8 mouse cellular contexts compared by ENCODE assay signal in the genomic region with DNA sequence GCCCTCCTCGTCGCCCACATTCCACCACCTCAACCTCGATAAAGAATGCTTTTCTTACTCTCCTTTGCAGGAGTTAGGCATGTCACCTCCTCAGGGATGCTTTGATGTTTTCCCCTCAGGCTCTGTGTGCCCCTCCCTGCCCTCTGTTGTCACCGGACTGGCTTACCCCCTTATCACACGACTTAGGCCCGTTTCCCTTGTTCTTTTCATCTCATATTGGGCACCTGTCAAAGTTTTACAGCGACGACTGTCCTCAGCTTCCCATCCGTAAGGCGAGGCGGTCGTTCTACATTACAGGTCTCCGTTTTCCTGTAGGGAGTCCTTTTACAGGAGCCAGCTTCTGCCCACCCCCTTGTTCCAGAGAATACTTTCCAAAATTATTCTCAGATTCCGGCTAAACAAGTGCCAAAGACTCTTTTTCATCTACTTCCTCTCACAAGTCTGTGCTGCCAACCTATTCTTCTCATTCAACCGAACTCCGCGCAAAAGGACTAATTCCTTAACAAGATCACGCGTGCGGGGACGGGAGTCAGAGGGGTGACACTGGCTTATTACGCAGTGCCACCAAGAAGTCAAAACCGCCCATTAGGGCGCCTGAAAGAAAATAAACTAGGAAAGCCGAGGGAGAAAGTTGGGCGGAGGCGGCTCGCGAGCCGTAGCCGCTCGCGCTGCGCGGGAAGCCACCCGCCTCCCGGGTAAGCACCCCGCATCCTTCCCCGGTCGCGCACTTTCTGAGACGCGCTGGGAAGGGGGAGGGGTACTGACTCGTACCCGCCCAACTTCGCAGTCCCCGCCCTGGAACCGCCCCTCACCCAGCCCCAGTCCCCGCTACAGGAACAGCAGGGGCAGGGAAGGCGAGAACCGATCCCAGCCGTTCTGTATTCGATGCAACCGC. TPM values are rescaled to one million over a fixed set of nuclear protein-coding genes. Genes with fewer than 3 reads are reported as not detected.
DNase-seq lines count a peak whose midpoint lies in the region; ATAC-seq and TF ChIP-seq lines count a peak whose summit lies in the region.

No protein-coding gene starts in this region.

- H3K4me1 ChIP-seq in lung, postnatal 0 days (ENCODE audit: insufficient read depth, low read depth, low read length) = peaks cover 12% of the 10 kb centered on the region; the same call in 1 of the 2 replicates
- H3K4me1 ChIP-seq in forebrain, embryonic 15.5 days = peaks cover 27% of the 10 kb centered on the region
- peaks cover 23% of the 10 kb centered on the region for H3K4me1 ChIP-seq in limb, embryonic 12.5 days (replicated peaks)
- peaks cover 20% of the 10 kb centered on the region for H3K4me1 ChIP-seq in neural tube, embryonic 12.5 days

- peak overlapping the region; percentile 62 for H3K4me3 ChIP-seq in lung, postnatal 0 days (ENCODE audit: low read depth, low read length)
- H3K4me3 ChIP-seq in forebrain, embryonic 15.5 days = peak overlapping the region; percentile 71
- peak overlapping the region; percentile 65 for H3K4me3 ChIP-seq in limb, embryonic 12.5 days (replicated peaks)
- H3K4me3 ChIP-seq in neural tube, embryonic 12.5 days = peak overlapping the region; percentile 63

- 4% methylated on average over 45 of the region's 54 CpGs for WGBS in lung, postnatal 0 days
- under 1% methylated on average over 54 of the region's 54 CpGs for WGBS in forebrain, embryonic 15.5 days
- WGBS in limb, embryonic 12.5 days = under 1% methylated on average over 51 of the region's 54 CpGs
- under 1% methylated on average over 54 of the region's 54 CpGs for WGBS in neural tube, embryonic 12.5 days

- peak overlapping the region; percentile 79 for H3K4me2 ChIP-seq in lung, postnatal 0 days (replicated peaks; ENCODE audit: low read depth, low read length)
- peak overlapping the region; percentile 75 for H3K4me2 ChIP-seq in forebrain, embryonic 15.5 days (replicated peaks)
- peak overlapping the region; percentile 84 for H3K4me2 ChIP-seq in limb, embryonic 12.5 days
- peak overlapping the region; percentile 80 for H3K4me2 ChIP-seq in neural tube, embryonic 12.5 days (replicated peaks)

- peaks cover 17% of the 10 kb centered on the region; the same call in 1 of the 2 replicates for H3K27me3 ChIP-seq in lung, postnatal 0 days (replicated peaks; ENCODE audit: insufficient read depth, low read length)
- peaks cover 42% of the 10 kb centered on the region for H3K27me3 ChIP-seq in forebrain, embryonic 15.5 days
- H3K27me3 ChIP-seq in limb, embryonic 12.5 days = peaks cover 40% of the 10 kb centered on the region
- peaks cover 40% of the 10 kb centered on the region for H3K27me3 ChIP-seq in neural tube, embryonic 12.5 days (replicated peaks)

- ATAC-seq in lung, postnatal 0 days = peak; percentile 80
- ATAC-seq in forebrain, embryonic 15.5 days (replicated peaks) = peak; percentile 93
- ATAC-seq in limb, embryonic 12.5 days (ENCODE audit: insufficient number of reproducible peaks, insufficient read depth, low FRiP score, low TSS enrichment, low read depth) = peak; percentile 90
- ATAC-seq in neural tube, embryonic 12.5 days (ENCODE audit: low FRiP score, low read depth) = peak; percentile 92

- H3K9me3 ChIP-seq in lung, postnatal 0 days (ENCODE audit: low read length) = no peaks in the 10 kb centered on the region
- no peaks in the 10 kb centered on the region for H3K9me3 ChIP-seq in forebrain, embryonic 15.5 days
- no peaks in the 10 kb centered on the region for H3K9me3 ChIP-seq in limb, embryonic 12.5 days
- H3K9me3 ChIP-seq in neural tube, embryonic 12.5 days = no peaks in the 10 kb centered on the region

- peak overlapping the region; percentile 90 for H3K27ac ChIP-seq in lung, postnatal 0 days (ENCODE audit: low read length)
- peak overlapping the region; percentile 92 for H3K27ac ChIP-seq in forebrain, embryonic 15.5 days (replicated peaks)
- H3K27ac ChIP-seq in limb, embryonic 12.5 days = peak overlapping the region; percentile 92
- no peak overlapping the region for H3K27ac ChIP-seq in neural tube, embryonic 12.5 days

- no peaks in the 10 kb centered on the region for H3K36me3 ChIP-seq in lung, postnatal 0 days (ENCODE audit: insufficient read depth, low read length)
- H3K36me3 ChIP-seq in forebrain, embryonic 15.5 days = no peaks in the 10 kb centered on the region
- no peaks in the 10 kb centered on the region for H3K36me3 ChIP-seq in limb, embryonic 12.5 days
- H3K36me3 ChIP-seq in neural tube, embryonic 12.5 days = no peaks in the 10 kb centered on the region

- H3K9ac ChIP-seq in lung, postnatal 0 days (replicated peaks; ENCODE audit: low read depth) = peak overlapping the region; percentile 55
- peak overlapping the region; percentile 68 for H3K9ac ChIP-seq in forebrain, embryonic 15.5 days (replicated peaks)
- peak overlapping the region; percentile 67 for H3K9ac ChIP-seq in limb, embryonic 12.5 days (replicated peaks)
- peak overlapping the region; percentile 56 for H3K9ac ChIP-seq in neural tube, embryonic 12.5 days

- DNase-seq in adrenal gland, postnatal 10 days = peak; percentile 94
- no peak for DNase-seq in adrenal gland, adult 8-10 months
- DNase-seq in lung, postnatal 0 days (ENCODE audit: low spot score) = peak; percentile 94
- no peak for DNase-seq in lung, postnatal 36 days
- no peak for DNase-seq in urinary bladder, postnatal 25 days (ENCODE audit: low spot score)

- TF ChIP-seq EP300 in lung, postnatal 0 days (IDR thresholded peaks at IDR 0.05) = no peak

- no peak for TF ChIP-seq CTCF in lung, postnatal 0 days (IDR thresholded peaks at IDR 0.05)

RNA-seq across cellular contexts. Expression of a gene that starts 0.7 kb away (rescaled TPM):
- 10 to 100 TPM; 16.7 to 18.6 TPM for total RNA-seq in adrenal gland, postnatal 10 days (2021)
- total RNA-seq in adrenal gland, adult 8-10 months (2022) = 10 to 100 TPM; 19.1 to 25.6 (median 22.9) TPM
- 25.0 and 30.2 TPM in 2 replicates for polyA plus RNA-seq in lung, postnatal 0 days (2015; fragmentation: Nextera tagmentation; extraction: Ambion mirVana)
- polyA plus RNA-seq in forebrain, embryonic 15.5 days (2015; fragmentation: Nextera tagmentation; extraction: Ambion mirVana) = 4.5 and 5.7 TPM in 2 replicates
- polyA plus RNA-seq in limb, embryonic 12.5 days (2016; fragmentation: Nextera tagmentation; extraction: Ambion mirVana) = 5.2 and 6.4 TPM in 2 replicates
- polyA plus RNA-seq in neural tube, embryonic 12.5 days (2016; fragmentation: Nextera tagmentation; extraction: Ambion mirVana) = 5.2 and 5.6 TPM in 2 replicates

RNA-seq across cellular contexts. Expression of a gene that starts 14.1 kb away (rescaled TPM):
- under 1 TPM in 1 of 2 experiments, not detected in 1; 0.45 TPM for total RNA-seq in adrenal gland, postnatal 10 days (2021)
- under 1 TPM; 0.15 to 0.24 (median 0.23) TPM for total RNA-seq in adrenal gland, adult 8-10 months (2022)
- 11.5 and 14.0 TPM in 2 replicates for polyA plus RNA-seq in lung, postnatal 0 days (2015; fragmentation: Nextera tagmentation; extraction: Ambion mirVana)
- polyA plus RNA-seq in forebrain, embryonic 15.5 days (2015; fragmentation: Nextera tagmentation; extraction: Ambion mirVana) = 1.2 TPM in 2 replicates
- polyA plus RNA-seq in limb, embryonic 12.5 days (2016; fragmentation: Nextera tagmentation; extraction: Ambion mirVana) = 3.2 and 4.3 TPM in 2 replicates
- polyA plus RNA-seq in neural tube, embryonic 12.5 days (2016; fragmentation: Nextera tagmentation; extraction: Ambion mirVana) = 0.75 and 0.83 TPM in 2 replicates

RNA-seq across cellular contexts. Expression of a gene that starts 33.2 kb away (rescaled TPM):
- total RNA-seq in adrenal gland, postnatal 10 days (2021) = 1 to 10 TPM; 5.7 to 7.2 TPM
- 1 to 10 TPM; 5.7 to 7.4 (median 6.7) TPM for total RNA-seq in adrenal gland, adult 8-10 months (2022)
- 5.8 and 6.9 TPM in 2 replicates for polyA plus RNA-seq in lung, postnatal 0 days (2015; fragmentation: Nextera tagmentation; extraction: Ambion mirVana)
- polyA plus RNA-seq in forebrain, embryonic 15.5 days (2015; fragmentation: Nextera tagmentation; extraction: Ambion mirVana) = 4.5 TPM in 2 replicates
- 11.8 and 12.2 TPM in 2 replicates for polyA plus RNA-seq in limb, embryonic 12.5 days (2016; fragmentation: Nextera tagmentation; extraction: Ambion mirVana)
- polyA plus RNA-seq in neural tube, embryonic 12.5 days (2016; fragmentation: Nextera tagmentation; extraction: Ambion mirVana) = 7.0 and 7.1 TPM in 2 replicates

RNA-seq across cellular contexts. Expression of a gene that starts 33.8 kb away (rescaled TPM):
- 10 to 100 TPM in 1 of 2 experiments, 1 to 10 TPM in 1; 8.7 to 15.9 TPM for total RNA-seq in adrenal gland, postnatal 10 days (2021)
- 10 to 100 TPM in 3 of 4 experiments, 1 to 10 TPM in 1; 8.5 to 14.1 (median 10.7) TPM for total RNA-seq in adrenal gland, adult 8-10 months (2022)
- 7.3 and 7.5 TPM in 2 replicates for polyA plus RNA-seq in lung, postnatal 0 days (2015; fragmentation: Nextera tagmentation; extraction: Ambion mirVana)
- 16.2 and 19.0 TPM in 2 replicates for polyA plus RNA-seq in forebrain, embryonic 15.5 days (2015; fragmentation: Nextera tagmentation; extraction: Ambion mirVana)
- polyA plus RNA-seq in limb, embryonic 12.5 days (2016; fragmentation: Nextera tagmentation; extraction: Ambion mirVana) = 19.4 and 21.7 TPM in 2 replicates
- polyA plus RNA-seq in neural tube, embryonic 12.5 days (2016; fragmentation: Nextera tagmentation; extraction: Ambion mirVana) = 15.1 and 17.9 TPM in 2 replicates

Comparison
In these comparisons a context has a peak if more than half of its experiments do, and no peak if none do; other contexts are left out.
1. DNase-seq: peak in adrenal gland, postnatal 10 days (single experiment) and lung, postnatal 0 days (single experiment); none in adrenal gland, adult 8-10 months (single experiment), lung, postnatal 36 days (single experiment) and urinary bladder, postnatal 25 days (single experiment).
2. Peak in every context shown above with its lines, with median percentiles within 50 percentile points of each other: ATAC-seq, H3K4me2 ChIP-seq, H3K4me3 ChIP-seq and H3K9ac ChIP-seq.